Comparison of ENCODE assay signal across 10 mouse cellular contexts in genomic region chr9:119945173-119945900, GRCm38 (mm10). TPM values are rescaled to one million over a fixed set of nuclear protein-coding genes. Genes with fewer than 3 reads are reported as not detected.
DNase-seq lines count a peak whose midpoint lies in the region; ATAC-seq and TF ChIP-seq lines count a peak whose summit lies in the region.
"Had no signal": no experiment of that assay in that cellular context is flagged by ENCODE, and none has a peak within 500 bp of the region (broad histone marks: within the 10 kb centered on the region; RNA-seq: fewer than 3 reads in every experiment).

No protein-coding gene starts in this region.

- H3K9ac ChIP-seq in forebrain, postnatal 0 days: no peak overlapping the region
- H3K9ac ChIP-seq in forebrain, embryonic 16.5 days (replicated peaks; ENCODE audit: low read depth, low read length): no peak overlapping the region
- H3K9ac ChIP-seq in forebrain, embryonic 14.5 days (ENCODE audit: low read length): no peak overlapping the region
- H3K9ac ChIP-seq: heart, embryonic 12.5 days had no signal

- no peaks in the 10 kb centered on the region for H3K27me3 ChIP-seq in forebrain, postnatal 0 days (ENCODE audit: insufficient read depth, low read length)
- no peaks in the 10 kb centered on the region for H3K27me3 ChIP-seq in forebrain, embryonic 16.5 days (replicated peaks; ENCODE audit: control insufficient read depth, insufficient read depth, low read length)
- H3K27me3 ChIP-seq in testis, adult 2 months (ENCODE audit: control insufficient read depth, insufficient read depth, low read length): no peaks in the 10 kb centered on the region
- H3K27me3 ChIP-seq in forebrain, embryonic 14.5 days (replicated peaks; ENCODE audit: control insufficient read depth, insufficient read depth, low read length): no peaks in the 10 kb centered on the region
- H3K27me3 ChIP-seq: heart, embryonic 12.5 days; Patski had no signal

- H3K4me2 ChIP-seq in forebrain, postnatal 0 days (ENCODE audit: low read depth): no peak overlapping the region
- no peak overlapping the region for H3K4me2 ChIP-seq in forebrain, embryonic 16.5 days (ENCODE audit: low read length)
- H3K4me2 ChIP-seq in forebrain, embryonic 14.5 days (ENCODE audit: low read length): no peak overlapping the region
- H3K4me2 ChIP-seq: heart, embryonic 12.5 days had no signal

- no peak for ATAC-seq in forebrain, postnatal 0 days
- ATAC-seq in forebrain, embryonic 16.5 days: no peak
- ATAC-seq in megakaryocyte, adult 5-6 weeks (ENCODE audit: poor library complexity, severe bottlenecking): peak; percentile 47; the same call in 1 of the 2 replicates
- no peak for ATAC-seq in forebrain, embryonic 14.5 days
- ATAC-seq: Patski had no signal

- H3K36me3 ChIP-seq in forebrain, postnatal 0 days (ENCODE audit: insufficient read depth): no peaks in the 10 kb centered on the region
- H3K36me3 ChIP-seq in forebrain, embryonic 16.5 days (ENCODE audit: control insufficient read depth, insufficient read depth): no peaks in the 10 kb centered on the region
- peaks cover 2% of the 10 kb centered on the region; the same call in 1 of the 2 replicates for H3K36me3 ChIP-seq in testis, adult 2 months (ENCODE audit: control insufficient read depth, insufficient read depth, low read length)
- H3K36me3 ChIP-seq in forebrain, embryonic 14.5 days (ENCODE audit: control insufficient read depth, insufficient read depth, low read length): no peaks in the 10 kb centered on the region
- H3K36me3 ChIP-seq: heart, embryonic 12.5 days had no signal

- H3K27ac ChIP-seq in forebrain, postnatal 0 days (ENCODE audit: low read depth, low read length): no peak overlapping the region
- H3K27ac ChIP-seq in forebrain, embryonic 16.5 days (ENCODE audit: low read length): no peak overlapping the region
- H3K27ac ChIP-seq in testis, adult 2 months (ENCODE audit: control insufficient read depth, insufficient read depth, low read depth, low read length): no peak overlapping the region
- H3K27ac ChIP-seq in forebrain, embryonic 14.5 days (ENCODE audit: low read depth, low read length): no peak overlapping the region

- H3K4me1 ChIP-seq in forebrain, postnatal 0 days (ENCODE audit: insufficient read depth): no peaks in the 10 kb centered on the region
- H3K4me1 ChIP-seq in forebrain, embryonic 16.5 days (replicated peaks; ENCODE audit: control insufficient read depth, insufficient read depth, low read length): no peaks in the 10 kb centered on the region; the same call in 1 of the 2 replicates
- H3K4me1 ChIP-seq in testis, adult 2 months (ENCODE audit: control insufficient read depth, insufficient read depth, low read length): no peaks in the 10 kb centered on the region
- no peaks in the 10 kb centered on the region for H3K4me1 ChIP-seq in forebrain, embryonic 14.5 days (ENCODE audit: control insufficient read depth, insufficient read depth, low read length)
- H3K4me1 ChIP-seq: heart, embryonic 12.5 days had no signal

- no peak for DNase-seq in forebrain, postnatal 0 days
- no peak for DNase-seq in testis, postnatal 14 days (ENCODE audit: low spot score)
- DNase-seq in thymus, postnatal 4 days: peak; percentile 88
- DNase-seq in right cerebral cortex, postnatal 36 days (ENCODE audit: low spot score in 2 of 2): no peak
- DNase-seq in forebrain, embryonic 14.5 days (ENCODE audit: low spot score): no peak

- 72% methylated on average over 12 of the region's 12 CpGs for WGBS in forebrain, postnatal 0 days
- WGBS in forebrain, embryonic 16.5 days: 77% methylated on average over 12 of the region's 12 CpGs
- WGBS in forebrain, embryonic 14.5 days: 75% methylated on average over 12 of the region's 12 CpGs

- peak; percentile 53 for TF ChIP-seq CTCF in forebrain, postnatal 0 days (IDR thresholded peaks at IDR 0.05; ENCODE audit: low read depth)
- peak; percentile 79 for TF ChIP-seq CTCF in testis, adult 2 months (IDR thresholded peaks at IDR 0.05; ENCODE audit: control insufficient read depth, insufficient read depth, insufficient replicate concordance, low read depth, low read length)

- TF ChIP-seq POLR2A in testis, adult 2 months (IDR thresholded peaks at IDR 0.05; ENCODE audit: control insufficient read depth, low read depth, low read length): no peak

- H3K9me3 ChIP-seq in forebrain, postnatal 0 days (ENCODE audit: low read length): no peaks in the 10 kb centered on the region
- H3K9me3 ChIP-seq in forebrain, embryonic 16.5 days (ENCODE audit: control insufficient read depth, low read length): no peaks in the 10 kb centered on the region
- no peaks in the 10 kb centered on the region for H3K9me3 ChIP-seq in forebrain, embryonic 14.5 days (replicated peaks; ENCODE audit: control insufficient read depth, low read length)
- H3K9me3 ChIP-seq: heart, embryonic 12.5 days had no signal

- no peak overlapping the region for H3K4me3 ChIP-seq in forebrain, postnatal 0 days (ENCODE audit: low read depth, low read length)
- no peak overlapping the region for H3K4me3 ChIP-seq in forebrain, embryonic 16.5 days (replicated peaks; ENCODE audit: low read length)
- no peak overlapping the region for H3K4me3 ChIP-seq in testis, adult 2 months (ENCODE audit: control insufficient read depth, low read depth, low read length)
- no peak overlapping the region for H3K4me3 ChIP-seq in forebrain, embryonic 14.5 days (ENCODE audit: low read depth, low read length)
- H3K4me3 ChIP-seq: heart, embryonic 12.5 days had no signal

RNA-seq across cellular contexts. Expression of gene Ttc21a, which starts 7.9 kb away (rescaled TPM):
- 2.5 and 4.3 TPM in 2 replicates for total RNA-seq in forebrain, postnatal 0 days (2014; rRNA removed)
- polyA plus RNA-seq in forebrain, postnatal 0 days (2015; fragmentation: Nextera tagmentation; extraction: Ambion mirVana): 0.45 and 0.85 TPM in 2 replicates
- polyA plus RNA-seq in forebrain, embryonic 16.5 days (2015; fragmentation: Nextera tagmentation; extraction: Ambion mirVana): 0.37 and 0.76 TPM in 2 replicates
- polyA plus RNA-seq in testis, adult 2 months (2012; rRNA removed): 66.1 and 68.7 TPM in 2 replicates
- 0.22 and 0.41 TPM in 2 replicates for total RNA-seq in megakaryocyte, adult 5-6 weeks (2015)
- total RNA-seq in megakaryocyte, adult 5-6 weeks (2017): 0.28 and 0.55 TPM in 2 replicates
- 0.29 and 0.74 TPM in 2 replicates for polyA plus RNA-seq in forebrain, embryonic 14.5 days (2014; fragmentation: Nextera tagmentation; extraction: Ambion mirVana)

RNA-seq across cellular contexts. Expression of gene Gorasp1, which starts 8.0 kb away (rescaled TPM):
- total RNA-seq in forebrain, postnatal 0 days (2014; rRNA removed): 15.3 and 27.9 TPM in 2 replicates
- 20.3 and 24.0 TPM in 2 replicates for polyA plus RNA-seq in forebrain, postnatal 0 days (2015; fragmentation: Nextera tagmentation; extraction: Ambion mirVana)
- polyA plus RNA-seq in forebrain, embryonic 16.5 days (2015; fragmentation: Nextera tagmentation; extraction: Ambion mirVana): 23.8 and 30.4 TPM in 2 replicates
- polyA plus RNA-seq in testis, adult 2 months (2012; rRNA removed): 11.5 and 14.1 TPM in 2 replicates
- 3.2 and 4.5 TPM in 2 replicates for total RNA-seq in megakaryocyte, adult 5-6 weeks (2015)
- 2.3 and 3.9 TPM in 2 replicates for total RNA-seq in megakaryocyte, adult 5-6 weeks (2017)
- 23.7 and 34.1 TPM in 2 replicates for polyA plus RNA-seq in forebrain, embryonic 14.5 days (2014; fragmentation: Nextera tagmentation; extraction: Ambion mirVana)

RNA-seq across cellular contexts. Expression of gene Csrnp1, which starts 39.1 kb away (rescaled TPM):
- 6.3 and 10.9 TPM in 2 replicates for total RNA-seq in forebrain, postnatal 0 days (2014; rRNA removed)
- 2.2 and 2.7 TPM in 2 replicates for polyA plus RNA-seq in forebrain, postnatal 0 days (2015; fragmentation: Nextera tagmentation; extraction: Ambion mirVana)
- 2.0 and 2.5 TPM in 2 replicates for polyA plus RNA-seq in forebrain, embryonic 16.5 days (2015; fragmentation: Nextera tagmentation; extraction: Ambion mirVana)
- 99.8 and 99.9 TPM in 2 replicates for polyA plus RNA-seq in testis, adult 2 months (2012; rRNA removed)
- 7.9 and 11.6 TPM in 2 replicates for total RNA-seq in megakaryocyte, adult 5-6 weeks (2015)
- 11.8 and 12.5 TPM in 2 replicates for total RNA-seq in megakaryocyte, adult 5-6 weeks (2017)
- polyA plus RNA-seq in forebrain, embryonic 14.5 days (2014; fragmentation: Nextera tagmentation; extraction: Ambion mirVana): 1.1 and 1.4 TPM in 2 replicates

RNA-seq across cellular contexts. Expression of gene Wdr48, which starts 50.7 kb away (rescaled TPM):
- 80.3 and 83.2 TPM in 2 replicates for total RNA-seq in forebrain, postnatal 0 days (2014; rRNA removed)
- 41.1 and 47.9 TPM in 2 replicates for polyA plus RNA-seq in forebrain, postnatal 0 days (2015; fragmentation: Nextera tagmentation; extraction: Ambion mirVana)
- 85.2 and 89.8 TPM in 2 replicates for polyA plus RNA-seq in forebrain, embryonic 16.5 days (2015; fragmentation: Nextera tagmentation; extraction: Ambion mirVana)
- 346 and 472 TPM in 2 replicates for polyA plus RNA-seq in testis, adult 2 months (2012; rRNA removed)
- 49.1 and 62.1 TPM in 2 replicates for total RNA-seq in megakaryocyte, adult 5-6 weeks (2015)
- 40.8 and 56.3 TPM in 2 replicates for total RNA-seq in megakaryocyte, adult 5-6 weeks (2017)
- 77.3 TPM in 2 replicates for polyA plus RNA-seq in forebrain, embryonic 14.5 days (2014; fragmentation: Nextera tagmentation; extraction: Ambion mirVana)

Comparison
In these comparisons a context has a peak if more than half of its experiments do, and no peak if none do; other contexts are left out.
1. RNA of gene Ttc21a, which starts 7.9 kb away (polyA plus RNA-seq): 66.1 to 68.7 TPM in testis, adult 2 months; 0.45 to 0.85 TPM in forebrain, postnatal 0 days, 0.37 to 0.76 TPM in forebrain, embryonic 16.5 days and 0.29 to 0.74 TPM in forebrain, embryonic 14.5 days; every median in the first group is over 10 times any median in the second.
2. RNA of gene Csrnp1, which starts 39.1 kb away (polyA plus RNA-seq): 99.8 to 99.9 TPM in testis, adult 2 months; 2.2 to 2.7 TPM in forebrain, postnatal 0 days, 2.0 to 2.5 TPM in forebrain, embryonic 16.5 days and 1.1 to 1.4 TPM in forebrain, embryonic 14.5 days; every median in the first group is over 10 times any median in the second.